Mouse (Mus musculus) thymus, postnatal 36 days (tissue): ENCODE results near the gene Ppm1l.

Experiments used
- DNase-seq, 2 experiments: peaks; one replicate each; pipeline ENCODE4 v3.0.0; 2022; ENCODE audit warnings: mixed read lengths in 2 of 2

The Ppm1l gene

GRCm38 (mm10) chr3:69606923-69607322 is 290.3 kb downstream of the Ppm1l start:
- no peak for DNase-seq

- no peak for DNase-seq
These were observed 290.8 kb downstream of the Ppm1l start for GRCm38 (mm10) chr3:69607468-69607867.

- DNase-seq, result no peak
These were observed 291.2 kb downstream of the Ppm1l start for GRCm38 (mm10) chr3:69607909-69608308.
